8 mouse cellular contexts compared by ENCODE assay signal in the genomic region with DNA sequence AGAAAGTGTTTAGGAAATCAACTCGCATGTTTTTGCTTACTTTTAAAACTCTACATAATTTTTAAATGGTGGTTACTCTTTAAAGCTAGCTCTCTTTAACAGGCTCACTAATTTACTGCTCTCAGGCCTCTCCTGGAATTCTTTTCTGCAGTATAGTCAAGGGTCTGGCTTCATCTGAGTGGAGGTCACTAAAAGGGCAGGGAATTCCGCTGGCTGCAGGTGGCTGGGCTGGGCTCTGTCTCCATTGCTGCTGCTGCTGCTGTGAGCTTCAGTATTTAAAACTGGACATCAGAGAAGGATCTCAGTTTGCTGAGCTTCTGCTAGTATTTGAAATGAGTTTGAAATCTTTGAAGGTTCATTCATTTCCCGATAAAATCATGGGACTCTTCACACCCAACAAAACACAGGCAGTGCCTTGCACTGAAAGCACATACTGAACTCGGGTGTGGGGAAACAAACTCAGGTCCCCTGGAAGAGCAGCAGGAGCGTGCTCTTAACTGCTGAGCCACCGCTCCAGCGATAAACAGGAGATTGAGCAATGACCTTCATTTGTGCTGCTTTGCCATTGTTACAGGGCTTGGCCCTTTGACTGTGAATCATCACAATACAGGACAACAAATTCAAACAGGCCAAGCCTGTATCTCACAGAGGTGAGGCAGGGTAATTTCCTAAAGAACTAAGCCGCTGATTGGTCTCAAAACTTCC.
DNase-seq lines count a peak whose midpoint lies in the region; ATAC-seq and TF ChIP-seq lines count a peak whose summit lies in the region.

No protein-coding gene starts in this region.

- peaks cover 8% of the 10 kb centered on the region for H3K4me1 ChIP-seq in stomach, postnatal 0 days (replicated peaks; ENCODE audit: control insufficient read depth, insufficient read depth)
- H3K4me1 ChIP-seq in forebrain, embryonic 14.5 days (ENCODE audit: control insufficient read depth, insufficient read depth, low read length), result no peaks in the 10 kb centered on the region

- TF ChIP-seq EP300 in stomach, postnatal 0 days (optimal IDR thresholded peaks at IDR 0.05), result peak; percentile 52

- no peaks in the 10 kb centered on the region for H3K9me3 ChIP-seq in stomach, postnatal 0 days (ENCODE audit: control insufficient read depth, low read length)
- H3K9me3 ChIP-seq in forebrain, embryonic 14.5 days (replicated peaks; ENCODE audit: control insufficient read depth, low read length), result no peaks in the 10 kb centered on the region

- peak; percentile 59 for ATAC-seq in stomach, postnatal 0 days (ENCODE audit: low FRiP score, low TSS enrichment)
- no peak for ATAC-seq in forebrain, embryonic 14.5 days

- intact Hi-C loops in heart, postnatal 14 days (cut with DNase I), result no loop called here

- H3K36me3 ChIP-seq in stomach, postnatal 0 days (ENCODE audit: control insufficient read depth, insufficient read depth, low read length), result no peaks in the 10 kb centered on the region
- no peaks in the 10 kb centered on the region for H3K36me3 ChIP-seq in forebrain, embryonic 14.5 days (ENCODE audit: control insufficient read depth, insufficient read depth, low read length)

- 30% methylated on average over 8 of the region's 8 CpGs for WGBS in stomach, postnatal 0 days
- WGBS in forebrain, embryonic 14.5 days, result 52% methylated on average over 8 of the region's 8 CpGs

- no peak for TF ChIP-seq CTCF in stomach, postnatal 0 days (IDR thresholded peaks at IDR 0.05; ENCODE audit: low read depth)

- peak overlapping the region; percentile 45 for H3K27ac ChIP-seq in stomach, postnatal 0 days (replicated peaks)
- H3K27ac ChIP-seq in forebrain, embryonic 14.5 days (ENCODE audit: low read depth, low read length), result no peak overlapping the region

- no peak overlapping the region for H3K4me2 ChIP-seq in stomach, postnatal 0 days (replicated peaks; ENCODE audit: low read depth)
- H3K4me2 ChIP-seq in forebrain, embryonic 14.5 days (ENCODE audit: low read length), result no peak overlapping the region

- peak; percentile 52 for DNase-seq in adrenal gland, adult 2 months
- DNase-seq in adrenal gland, adult 18-20 months (ENCODE audit: low spot score in 2 of 2), result no peak
- DNase-seq in ovary, adult 18-20 months (ENCODE audit: low spot score), result peak; percentile 8
- no peak for DNase-seq in ovary, postnatal 14 days (ENCODE audit: low spot score)
- DNase-seq in heart, postnatal 14 days, result peak; percentile 12 to 28
- peak; percentile 16 for DNase-seq in stomach, postnatal 0 days (ENCODE audit: low spot score)
- no peak for DNase-seq in forebrain, embryonic 14.5 days (ENCODE audit: low spot score)
- no peak for DNase-seq in cerebellum, adult 11 months

- H3K27me3 ChIP-seq in stomach, postnatal 0 days (ENCODE audit: control insufficient read depth, insufficient read depth, low read length), result no peaks in the 10 kb centered on the region
- no peaks in the 10 kb centered on the region for H3K27me3 ChIP-seq in forebrain, embryonic 14.5 days (replicated peaks; ENCODE audit: control insufficient read depth, insufficient read depth, low read length)

- no peak overlapping the region for H3K4me3 ChIP-seq in stomach, postnatal 0 days (ENCODE audit: low read depth, low read length)
- no peak overlapping the region for H3K4me3 ChIP-seq in forebrain, embryonic 14.5 days (ENCODE audit: low read depth, low read length)

- H3K9ac ChIP-seq in stomach, postnatal 0 days (ENCODE audit: low read length), result no peak overlapping the region
- no peak overlapping the region for H3K9ac ChIP-seq in forebrain, embryonic 14.5 days (ENCODE audit: low read length)

Comparison
In these comparisons a context has a peak if more than half of its experiments do, and no peak if none do; other contexts are left out.
1. DNase-seq: peak in adrenal gland, adult 2 months (single experiment), ovary, adult 18-20 months (single experiment), heart, postnatal 14 days (2 of 2) and stomach, postnatal 0 days (single experiment); none in adrenal gland, adult 18-20 months (0 of 2), ovary, postnatal 14 days (single experiment), forebrain, embryonic 14.5 days (single experiment) and cerebellum, adult 11 months (single experiment).